Mouse (Mus musculus) midbrain, embryonic 13.5 days (tissue): ENCODE results near the gene Tcf7. TPM values are rescaled to one million over a fixed set of nuclear protein-coding genes. Genes with fewer than 3 reads are reported as not detected.

Experiments
- ATAC-seq: fragments of 200-750 bp; cut with Nextera tagmentation; 2 replicates; pipeline ENCODE4 v1.8.0; 2017; ENCODE audit warnings: mild to moderate bottlenecking, moderate TSS enrichment, moderate library complexity
- H3K27ac ChIP-seq: fragments of 300-500 bp; sonication (generic); 2 replicates; pipeline ENCODE4 v1.5.1; 2015; ENCODE audit warnings: inconsistent platforms, mild to moderate bottlenecking, moderate library complexity
- H3K27me3 ChIP-seq: fragments of 300-500 bp; sonication (generic); 2 replicates; pipeline ENCODE4 v1.6.1; 2015; ENCODE audit warnings: mild to moderate bottlenecking, inconsistent platforms
- H3K36me3 ChIP-seq: fragments of 300-500 bp; sonication (generic); 2 replicates; pipeline ENCODE4 v1.6.1; 2015; ENCODE audit warnings: mild to moderate bottlenecking, inconsistent platforms
- H3K4me1 ChIP-seq: fragments of 300-500 bp; sonication (generic); replicated peaks from 2 replicates; pipeline ENCODE4 v1.6.1; 2015; ENCODE audit warnings: inconsistent platforms
- H3K4me2 ChIP-seq: fragments of 300-500 bp; sonication (generic); replicated peaks from 2 replicates; pipeline ENCODE4 v1.6.1; 2015; ENCODE audit warnings: moderate library complexity, mild to moderate bottlenecking, inconsistent platforms
- H3K4me3 ChIP-seq: fragments of 300-500 bp; sonication (generic); replicated peaks from 2 replicates; pipeline ENCODE4 v1.5.1; 2015; ENCODE audit warnings: mild to moderate bottlenecking, inconsistent platforms
- H3K9ac ChIP-seq: fragments of 300-500 bp; sonication (generic); replicated peaks from 2 replicates; pipeline ENCODE4 v1.6.1; 2015; ENCODE audit warnings: mild to moderate bottlenecking, inconsistent platforms
- H3K9me3 ChIP-seq: fragments of 300-500 bp; sonication (generic); 2 replicates; pipeline ENCODE4 v1.6.1; 2016; ENCODE audit warnings: mild to moderate bottlenecking, inconsistent platforms
- WGBS: fragments of 180-500 bp; shearing (Covaris S2); methylation state at CpG from one replicate; pipeline ENCODE4 v1.1.7; 2015; 5-methylcytosine and 5-hydroxymethylcytosine counted together
- polyA plus RNA-seq: library from polyadenylated mRNA; unstranded; fragments of >200 nt; fragmentation: Nextera tagmentation; extraction: Ambion mirVana; gene quantifications from 2 replicates; pipeline ENCODE4 v1.2.1, GENCODE M21; 2015

The Tcf7 gene
- polyA plus RNA-seq, 1 experiment from 2014 or later, result 4.2 TPM

DNA sequence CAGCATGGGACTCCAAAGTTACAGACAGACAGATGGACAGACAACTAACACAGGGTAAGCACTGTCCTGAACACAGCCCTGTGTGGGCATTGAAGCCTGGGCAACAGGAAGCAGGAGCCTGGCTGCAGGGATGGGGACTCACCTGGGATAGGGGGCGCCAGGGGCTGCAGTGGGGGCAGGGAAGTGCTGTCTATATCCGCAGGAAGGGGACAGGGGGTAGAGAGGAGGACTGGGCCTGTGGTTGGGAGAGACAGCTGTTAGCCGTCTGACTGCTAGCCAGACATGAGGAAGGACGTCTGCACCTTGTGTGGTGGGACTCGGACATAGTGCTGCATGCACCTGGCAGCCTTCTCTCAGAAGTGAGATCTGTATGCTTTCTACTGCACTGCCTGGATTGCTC is 24.1 kb downstream of the Tcf7 start:
- no peaks in the 10 kb centered on the region for H3K9me3 ChIP-seq
- ATAC-seq, result no peak
- no peaks in the 10 kb centered on the region for H3K4me1 ChIP-seq
- H3K27me3 ChIP-seq, result no peaks in the 10 kb centered on the region
- WGBS, result 78% methylated on average over 5 of the region's 5 CpGs
- H3K27ac ChIP-seq, result no peak overlapping the region
- H3K4me3 ChIP-seq, result no peak overlapping the region
- no peak overlapping the region for H3K9ac ChIP-seq
- H3K36me3 ChIP-seq, result peaks cover 3% of the 10 kb centered on the region; the same call in 1 of the 2 replicates
- no peak overlapping the region for H3K4me2 ChIP-seq

DNA sequence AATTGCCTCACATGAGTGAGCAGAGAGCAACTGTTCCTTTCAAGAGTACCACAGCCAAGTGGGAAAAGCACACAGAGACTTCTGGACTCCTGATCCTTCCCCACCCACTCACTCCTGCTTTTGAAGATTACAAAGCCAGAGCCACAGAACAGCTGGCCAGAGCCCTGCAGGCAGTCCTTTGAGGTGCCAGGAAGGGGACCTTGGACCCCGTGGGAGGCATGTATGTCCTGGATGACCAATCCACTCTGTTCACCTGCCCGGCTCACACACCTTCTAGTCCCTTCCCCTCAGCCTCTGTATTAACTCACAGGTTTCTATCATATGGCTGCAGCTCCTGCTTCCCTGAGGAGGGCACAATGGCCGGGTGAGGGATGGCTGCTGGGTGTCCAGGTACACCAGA is 25.4 kb downstream of the Tcf7 start:
- H3K9ac ChIP-seq, result no peak overlapping the region
- H3K4me1 ChIP-seq, result no peaks in the 10 kb centered on the region
- H3K4me2 ChIP-seq, result no peak overlapping the region
- H3K27me3 ChIP-seq, result no peaks in the 10 kb centered on the region
- peaks cover 3% of the 10 kb centered on the region; the same call in 1 of the 2 replicates for H3K36me3 ChIP-seq
- no peak overlapping the region for H3K4me3 ChIP-seq
- no peak overlapping the region for H3K27ac ChIP-seq
- no peaks in the 10 kb centered on the region for H3K9me3 ChIP-seq
- 90% methylated on average over 3 of the region's 3 CpGs for WGBS
- ATAC-seq, result no peak

GRCm38 (mm10) chr11:52255077-52255476 is 27.7 kb downstream of the Tcf7 start:
- no peak overlapping the region for H3K4me2 ChIP-seq
- WGBS, result 95% methylated on average over 8 of the region's 8 CpGs
- ATAC-seq, result no peak

GRCm38 (mm10) chr11:52253674-52254375 is 29.0 kb downstream of the Tcf7 start:
- Histone ChIP-seq H3K4me2 (no peak overlapping the region), H3K27ac (no peak overlapping the region), H3K9me3 (no peaks in the 10 kb centered on the region), H3K4me1 (no peaks in the 10 kb centered on the region), H3K4me3 (no peak overlapping the region), H3K9ac (no peak overlapping the region), H3K36me3 (peaks cover 13% of the 10 kb centered on the region), H3K27me3 (no peaks in the 10 kb centered on the region)
- ATAC-seq, result peak; percentile 81
- 65% methylated on average over 11 of the region's 11 CpGs for WGBS

More at GRCm38 (mm10) chr11:52255077-52255476, 27.7 kb downstream of the Tcf7 start:
- H3K9ac ChIP-seq, result no peak overlapping the region
- H3K36me3 ChIP-seq, result peaks cover 3% of the 10 kb centered on the region; the same call in 1 of the 2 replicates
- H3K27me3 ChIP-seq, result no peaks in the 10 kb centered on the region
- H3K27ac ChIP-seq, result no peak overlapping the region
- no peaks in the 10 kb centered on the region for H3K9me3 ChIP-seq
- no peak overlapping the region for H3K4me3 ChIP-seq
- H3K4me1 ChIP-seq, result no peaks in the 10 kb centered on the region

- Histone ChIP-seq H3K9me3 (no peaks in the 10 kb centered on the region), H3K4me1 (no peaks in the 10 kb centered on the region), H3K27ac (no peak overlapping the region), H3K36me3 (peaks cover 22% of the 10 kb centered on the region), H3K4me2 (no peak overlapping the region), H3K4me3 (no peak overlapping the region), H3K27me3 (no peaks in the 10 kb centered on the region), H3K9ac (no peak overlapping the region)
- no peak for ATAC-seq
- WGBS, result 77% methylated on average over 1 of the region's 1 CpGs
Observed at GRCm38 (mm10) chr11:52252692-52253091, 30.1 kb downstream of the Tcf7 start.

- H3K4me2 ChIP-seq, result no peak overlapping the region
- no peak overlapping the region for H3K9ac ChIP-seq
- no peaks in the 10 kb centered on the region for H3K9me3 ChIP-seq
- ATAC-seq, result no peak
- WGBS, result 71% methylated on average over 5 of the region's 5 CpGs
- H3K27ac ChIP-seq, result no peak overlapping the region
- no peaks in the 10 kb centered on the region for H3K4me1 ChIP-seq
- H3K27me3 ChIP-seq, result no peaks in the 10 kb centered on the region
- H3K36me3 ChIP-seq, result peaks cover 31% of the 10 kb centered on the region
- no peak overlapping the region for H3K4me3 ChIP-seq
Observed at GRCm38 (mm10) chr11:52251770-52252169, 31.0 kb downstream of the Tcf7 start.

DNA sequence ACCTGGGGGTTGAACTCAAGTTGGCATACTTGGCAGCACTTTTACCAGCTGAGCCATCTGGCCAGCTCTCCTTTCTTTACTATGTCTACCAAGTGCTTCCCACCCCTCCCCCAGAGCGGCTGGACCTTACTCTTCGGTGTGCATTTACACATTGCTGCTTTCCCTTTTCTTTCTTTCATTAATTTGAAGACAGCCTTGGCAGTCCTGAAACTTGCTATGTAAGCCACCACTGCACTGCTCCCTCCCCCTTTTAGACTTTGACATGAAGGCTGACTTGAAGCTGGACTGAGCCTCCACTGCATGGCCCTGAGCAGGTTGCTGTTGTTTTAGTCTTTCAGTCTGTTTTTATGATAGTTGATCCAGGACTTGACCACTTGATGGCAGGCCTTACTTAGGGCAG is 33.4 kb downstream of the Tcf7 start:
- H3K27ac ChIP-seq, result no peak overlapping the region
- H3K9me3 ChIP-seq, result no peaks in the 10 kb centered on the region
- H3K4me2 ChIP-seq, result no peak overlapping the region
- H3K4me1 ChIP-seq, result no peaks in the 10 kb centered on the region
- H3K27me3 ChIP-seq, result no peaks in the 10 kb centered on the region
- peaks cover 44% of the 10 kb centered on the region for H3K36me3 ChIP-seq
- no peak overlapping the region for H3K9ac ChIP-seq
- WGBS, result 91% methylated on average over 2 of the region's 2 CpGs
- no peak for ATAC-seq
- H3K4me3 ChIP-seq, result no peak overlapping the region

- 91% methylated on average over 4 of the region's 4 CpGs for WGBS
- Histone ChIP-seq H3K4me2 (no peak overlapping the region), H3K9ac (no peak overlapping the region), H3K9me3 (no peaks in the 10 kb centered on the region), H3K27me3 (no peaks in the 10 kb centered on the region), H3K27ac (no peak overlapping the region), H3K4me3 (no peak overlapping the region), H3K4me1 (no peaks in the 10 kb centered on the region), H3K36me3 (peaks cover 58% of the 10 kb centered on the region)
- ATAC-seq, result no peak
Observed at GRCm38 (mm10) chr11:52240898-52241542, 41.8 kb downstream of the Tcf7 start.

DNA sequence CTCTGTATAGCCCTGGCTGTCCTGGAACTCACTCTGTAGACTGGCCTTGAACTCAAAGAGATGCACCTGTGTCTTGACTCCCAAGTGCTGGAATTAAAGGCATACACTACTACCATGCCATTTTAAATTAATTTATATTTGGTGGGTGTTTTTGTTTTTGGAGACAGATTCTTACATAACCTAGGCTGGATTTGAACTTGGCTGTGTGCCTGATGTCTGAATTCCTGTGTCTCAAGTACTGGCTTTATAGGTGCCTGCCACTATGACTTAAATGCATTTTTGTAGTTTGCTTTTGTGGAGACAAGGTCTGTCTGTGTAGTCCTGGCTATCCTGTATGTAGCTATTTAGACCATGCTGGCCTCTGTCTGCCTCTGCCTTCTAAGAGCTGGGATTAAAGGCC is 48.3 kb downstream of the Tcf7 start:
- peaks cover 26% of the 10 kb centered on the region for H3K36me3 ChIP-seq
- peak overlapping the region; percentile 4; the same call in 1 of the 2 replicates for H3K4me2 ChIP-seq
- H3K27ac ChIP-seq, result no peak overlapping the region
- no peak overlapping the region for H3K9ac ChIP-seq
- 0 out of 2 replicates have a peak overlapping the region, but pooled peaks have one; percentile 1 for H3K4me3 ChIP-seq
- no peak for ATAC-seq
- H3K27me3 ChIP-seq, result no peaks in the 10 kb centered on the region
- peaks cover 31% of the 10 kb centered on the region for H3K4me1 ChIP-seq
- H3K9me3 ChIP-seq, result no peaks in the 10 kb centered on the region

DNA sequence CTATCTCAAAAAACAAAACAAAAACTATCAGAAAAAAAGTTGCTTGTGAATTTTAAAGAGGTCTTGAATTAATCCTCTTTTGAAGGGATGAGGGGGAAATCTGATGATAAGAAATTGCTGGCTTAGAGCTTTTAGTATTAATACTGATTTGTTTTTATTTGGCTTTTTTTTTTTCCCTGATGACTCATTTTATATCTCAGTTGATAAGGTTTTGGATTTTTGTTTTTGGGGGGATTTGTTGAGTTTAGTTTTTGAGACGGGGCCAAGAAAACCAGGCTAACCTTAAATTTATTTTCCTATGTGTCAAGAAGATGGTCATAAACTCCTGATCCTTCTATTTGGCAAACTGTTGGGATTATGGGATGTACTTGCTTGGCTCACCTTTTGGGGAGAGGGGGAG is 48.9 kb downstream of the Tcf7 start:
- WGBS, result 92% methylated on average over 1 of the region's 1 CpGs
- H3K27ac ChIP-seq, result no peak overlapping the region
- H3K36me3 ChIP-seq, result peaks cover 23% of the 10 kb centered on the region
- H3K27me3 ChIP-seq, result no peaks in the 10 kb centered on the region
- H3K4me3 ChIP-seq, result 0 out of 2 replicates have a peak overlapping the region, but pooled peaks have one; percentile 91
- H3K9ac ChIP-seq, result peak overlapping the region; percentile 99; the same call in 1 of the 2 replicates
- H3K4me2 ChIP-seq, result peak overlapping the region; percentile 80
- ATAC-seq, result no peak
- peaks cover 31% of the 10 kb centered on the region for H3K4me1 ChIP-seq
- no peaks in the 10 kb centered on the region for H3K9me3 ChIP-seq

- WGBS, result 33% methylated on average over 3 of the region's 3 CpGs
- H3K36me3 ChIP-seq, result peaks cover 17% of the 10 kb centered on the region
- peak overlapping the region; percentile 80 for H3K4me2 ChIP-seq
Observed at GRCm38 (mm10) chr11:52233043-52233653, 49.7 kb downstream of the Tcf7 start.

More at GRCm38 (mm10) chr11:52233043-52233653, 49.7 kb downstream of the Tcf7 start:
- H3K4me1 ChIP-seq, result peaks cover 31% of the 10 kb centered on the region
- H3K9me3 ChIP-seq, result no peaks in the 10 kb centered on the region
- peak overlapping the region; percentile 99 for H3K9ac ChIP-seq
- H3K27ac ChIP-seq, result no peak overlapping the region
- H3K27me3 ChIP-seq, result no peaks in the 10 kb centered on the region
- peak overlapping the region; percentile 91 for H3K4me3 ChIP-seq
- no peak for ATAC-seq
